Mouse (Mus musculus) lung, postnatal 25 days (tissue): Measurements from ENCODE around the gene Hsfy2.

Experiments used
- DNase-seq: peaks from one replicate; pipeline ENCODE4 v3.0.0; 2022; ENCODE audit warnings: low spot score

The Hsfy2 gene

DNA sequence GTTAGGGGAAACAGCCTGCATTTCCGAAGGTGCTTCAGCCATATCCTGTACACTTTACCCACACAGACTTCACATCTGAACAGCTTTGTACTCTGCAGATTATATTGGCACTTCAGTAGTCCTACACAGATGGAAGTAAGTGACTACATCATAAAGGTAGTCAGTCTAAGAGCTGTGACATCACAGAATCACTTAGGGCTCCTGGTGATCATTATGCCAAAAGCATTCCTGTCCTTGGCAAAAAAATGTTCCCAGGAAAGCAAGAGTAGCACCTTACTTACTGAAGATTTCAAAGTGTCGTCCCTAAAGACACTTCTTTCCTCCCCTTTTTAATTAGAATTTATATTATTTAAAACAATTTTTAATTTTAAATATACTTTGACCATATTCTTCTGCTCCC lies at the start of gene Hsfy2:
Hsfy2 (minus strand) TSS at position 101 of the 400 bp plus-strand sequence.
- no peak for DNase-seq

DNA sequence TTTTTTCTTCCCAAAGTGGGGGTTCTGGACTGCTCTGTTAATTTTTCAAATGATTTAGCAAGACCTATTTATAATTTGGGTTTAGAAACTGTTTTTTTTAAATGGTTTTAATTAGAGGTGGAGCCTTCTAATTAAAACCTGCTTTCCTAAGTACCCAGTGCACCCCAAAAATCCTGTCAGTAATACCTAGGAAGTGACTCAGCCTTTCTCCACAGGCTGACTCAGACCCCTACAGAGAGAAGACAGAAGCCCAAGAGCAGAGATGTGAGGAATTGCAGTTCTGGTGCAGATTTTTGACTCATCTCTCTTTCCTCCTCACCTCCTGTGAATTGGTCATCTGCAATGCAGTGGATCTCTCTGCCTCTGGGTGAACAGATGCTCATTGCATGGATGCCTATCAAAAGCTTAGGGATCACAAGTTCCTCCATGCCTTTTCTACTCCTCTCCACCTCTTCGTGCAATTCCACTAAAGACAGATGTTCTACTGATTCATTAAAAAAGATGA lies 47.9 kb upstream of the Hsfy2 start:
- no peak for DNase-seq

DNA sequence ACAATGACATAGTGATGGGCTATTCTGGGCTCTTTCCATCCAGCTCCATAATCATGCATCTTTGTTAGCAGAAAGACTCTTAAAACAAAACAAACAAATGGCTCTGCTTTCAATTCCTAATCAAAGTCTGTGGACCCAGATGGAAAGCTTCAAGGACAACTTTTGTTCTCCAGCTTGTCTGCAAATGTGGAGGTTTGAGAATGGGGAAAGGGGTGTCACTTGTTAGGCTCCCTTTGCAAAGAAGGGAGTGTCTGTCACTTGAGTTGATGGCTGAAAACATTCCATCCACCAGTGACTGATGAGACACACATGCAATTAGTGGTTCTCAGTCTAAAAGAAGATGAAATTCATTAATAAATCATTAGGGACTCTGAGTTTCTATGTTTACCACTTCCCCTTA lies 47.3 kb upstream of the Hsfy2 start:
- DNase-seq = no peak

DNA sequence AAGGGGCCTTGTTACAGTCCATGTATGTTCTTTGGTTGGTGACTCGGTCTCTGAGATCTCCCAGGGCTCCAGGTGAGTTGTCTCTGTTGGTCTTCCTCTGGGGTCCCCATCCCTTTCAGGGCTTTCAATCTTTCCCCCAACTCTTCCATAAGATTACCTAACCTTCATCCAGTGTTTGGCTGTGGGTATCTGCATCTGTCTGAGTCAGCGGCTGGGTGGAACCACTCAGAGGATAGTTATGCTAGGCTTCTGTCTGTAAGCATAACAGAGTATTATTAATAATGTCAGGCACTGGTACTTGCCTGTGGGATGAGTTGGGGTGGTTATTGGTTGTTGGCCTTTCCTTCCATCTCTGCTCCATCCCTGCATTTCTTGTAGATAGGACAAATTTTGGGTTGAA lies 44.0 kb upstream of the Hsfy2 start:
- DNase-seq = no peak

DNA sequence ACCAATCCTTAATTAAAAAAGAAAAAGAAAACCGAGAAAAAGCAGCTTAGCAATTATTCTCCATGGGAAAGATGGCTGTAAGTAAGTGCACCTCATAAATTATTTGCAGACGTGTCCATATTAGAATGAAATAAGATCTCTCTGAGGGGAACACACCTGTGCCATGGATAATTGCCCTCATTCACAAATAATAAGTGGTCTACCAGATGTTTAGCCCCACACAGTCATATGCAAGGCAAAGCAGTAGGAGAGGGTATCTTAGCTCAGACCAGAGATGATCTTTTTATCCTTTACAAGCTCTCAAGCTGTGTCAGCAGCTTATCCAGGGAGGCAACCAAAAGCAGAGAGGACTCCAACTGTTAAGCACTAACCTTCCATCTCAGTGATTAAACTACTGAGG lies 38.0 kb upstream of the Hsfy2 start:
- no peak for DNase-seq

DNA sequence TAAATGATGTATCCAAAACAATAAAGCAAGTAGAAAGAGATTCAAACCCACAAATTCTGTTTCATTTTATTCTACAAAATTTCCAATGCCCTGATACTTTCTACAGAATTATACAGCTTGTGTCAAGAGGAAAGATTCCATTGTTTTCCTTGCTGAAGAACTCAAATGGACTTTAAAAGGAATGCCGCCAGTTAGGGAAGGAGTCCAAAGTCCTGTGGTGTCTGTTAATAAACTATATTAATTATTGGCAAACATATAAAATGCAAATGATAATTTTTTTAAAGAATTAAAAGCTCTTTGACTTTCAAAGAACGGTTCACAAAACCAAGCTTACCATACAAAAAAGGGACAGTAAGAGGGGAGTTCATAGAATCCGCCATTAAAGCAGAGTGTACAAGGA lies 37.4 kb upstream of the Hsfy2 start:
- DNase-seq = no peak

DNA sequence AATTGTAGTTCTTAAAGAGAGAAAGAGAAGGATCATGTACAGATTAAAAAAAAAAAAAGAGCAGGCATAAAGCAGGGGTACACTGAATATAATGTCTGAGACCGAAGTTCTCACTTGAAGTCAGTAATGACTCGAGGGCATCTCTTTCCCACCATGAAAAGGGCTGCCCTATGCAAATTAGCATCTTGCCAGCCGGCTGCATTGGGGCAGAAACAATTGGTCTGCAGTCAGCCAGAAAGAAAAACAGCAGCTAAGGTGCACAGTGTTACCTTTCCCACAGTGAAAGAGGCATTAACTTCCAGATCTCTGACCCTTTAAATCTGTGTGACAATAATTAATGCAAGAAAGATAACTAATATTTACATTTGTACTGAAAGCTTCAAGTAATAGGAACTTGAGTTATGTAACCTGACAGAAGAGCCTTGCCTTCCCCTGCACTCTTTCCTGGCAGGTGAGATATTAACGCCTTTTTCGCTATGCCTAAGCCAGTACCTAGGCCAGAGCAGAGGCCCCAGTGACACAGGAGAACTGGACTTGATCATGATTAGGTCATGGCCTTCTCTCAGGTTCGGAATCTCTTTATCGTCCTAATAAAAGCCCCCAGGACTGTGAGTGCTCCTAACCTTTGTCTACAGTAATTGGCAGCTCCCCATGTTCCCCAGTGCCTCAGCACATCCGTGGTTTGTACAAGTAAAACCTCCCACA lies 34.2 kb upstream of the Hsfy2 start:
- DNase-seq = no peak

DNA sequence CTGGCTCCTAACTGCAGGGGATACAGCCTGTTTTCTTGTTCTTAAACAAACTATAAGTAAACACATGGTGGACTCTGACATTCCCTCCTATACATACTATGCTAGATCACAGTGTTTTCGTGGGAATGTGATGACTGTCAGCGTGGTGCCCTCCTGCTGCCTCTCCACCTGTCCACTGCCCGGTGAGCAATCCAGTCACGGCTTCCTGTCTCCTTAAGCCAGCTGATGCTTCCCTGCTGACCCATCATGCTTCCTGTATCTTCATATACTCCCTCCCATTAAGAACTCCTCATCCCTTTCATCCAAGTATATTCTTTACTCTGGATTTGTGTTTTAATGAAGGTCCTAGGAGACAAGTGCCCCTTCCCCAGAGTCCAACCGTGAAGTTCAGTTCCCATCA lies 33.3 kb upstream of the Hsfy2 start:
- DNase-seq = no peak

DNA sequence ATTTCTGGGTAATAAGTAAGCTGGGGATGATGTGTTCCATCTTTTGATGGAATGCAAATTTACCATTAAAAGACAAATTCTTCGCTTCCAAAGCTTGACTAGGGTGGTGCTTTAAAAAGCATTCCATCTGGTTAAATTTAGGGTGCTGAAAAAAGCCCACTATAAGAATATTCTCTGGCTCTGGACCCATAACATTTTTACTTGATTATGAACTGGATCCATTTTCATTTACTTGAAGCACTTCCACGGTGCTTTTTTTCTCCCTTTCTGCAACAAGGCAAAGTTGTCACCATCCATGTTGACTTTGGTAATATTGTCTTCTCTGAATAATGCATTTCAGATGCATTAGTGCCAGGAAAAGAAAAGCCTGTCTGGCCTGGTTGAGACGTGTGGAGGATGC lies 27.4 kb upstream of the Hsfy2 start:
- no peak for DNase-seq

DNA sequence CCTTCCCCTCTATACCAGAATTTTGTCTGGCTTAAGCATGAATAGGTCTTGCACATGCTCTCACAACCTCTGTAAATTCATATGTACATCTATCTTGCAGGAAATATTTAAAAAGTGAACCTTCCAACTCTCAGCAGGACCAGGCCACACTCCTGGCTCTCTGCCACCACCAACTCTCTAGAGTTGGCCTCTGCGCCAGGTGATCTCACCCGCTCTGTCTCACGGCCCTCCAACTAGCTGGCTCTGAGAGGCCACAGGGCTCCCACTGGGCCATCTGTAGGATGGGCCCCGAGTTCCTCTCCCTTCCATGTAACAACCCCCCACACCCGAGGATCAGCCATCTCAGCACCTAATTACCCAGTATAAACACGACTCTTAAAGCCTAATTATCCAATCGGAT lies 10.4 kb downstream of the Hsfy2 start:
- no peak for DNase-seq

DNA sequence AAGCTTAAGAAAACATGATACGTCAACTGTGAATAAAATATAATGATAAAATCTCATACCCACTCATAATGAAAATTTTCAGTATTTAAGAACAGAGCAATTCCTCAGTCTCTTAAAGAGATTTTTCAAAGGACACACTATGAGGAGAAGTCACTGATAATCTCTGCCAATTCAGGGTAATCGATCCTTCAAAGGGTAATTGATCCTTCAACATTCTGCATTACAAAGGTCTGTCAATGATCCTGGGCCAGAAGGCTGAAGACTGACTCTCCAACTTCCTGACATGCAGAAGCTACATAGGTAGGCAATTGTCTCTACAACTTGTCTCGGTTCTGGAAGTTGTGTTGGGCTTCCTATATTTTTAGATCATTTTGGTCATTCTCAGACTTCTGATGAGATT lies 12.9 kb downstream of the Hsfy2 start:
- no peak for DNase-seq

DNA sequence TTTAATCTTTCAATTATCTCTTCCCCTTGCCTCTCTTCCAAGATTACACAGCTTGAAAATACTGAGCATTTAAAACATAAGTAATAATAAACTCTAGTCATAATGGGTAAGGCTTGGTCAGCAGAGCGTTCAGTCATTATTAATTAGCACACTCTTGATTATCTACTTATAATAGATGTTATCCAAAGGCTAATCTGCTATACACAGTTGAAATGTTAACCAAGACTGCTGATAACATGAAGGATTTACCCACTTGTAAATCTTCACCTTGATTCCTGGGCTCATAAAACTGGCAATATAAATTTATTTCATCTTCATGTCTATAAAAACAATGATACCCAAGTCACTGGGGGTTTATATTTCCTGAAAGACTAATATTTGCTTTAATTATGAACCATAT lies 24.9 kb downstream of the Hsfy2 start:
- no peak for DNase-seq
